Comparison of ENCODE assay signal across 29 mouse cellular contexts in genomic region chr2:103465429-103465828, GRCm38 (mm10). TPM values are rescaled to one million over a fixed set of nuclear protein-coding genes. Genes with fewer than 3 reads are reported as not detected.
"Had no signal": no experiment of that assay in that cellular context is flagged by ENCODE, and none has a peak within 500 bp of the region (broad histone marks: within the 10 kb centered on the region; RNA-seq: fewer than 3 reads in every experiment).

No protein-coding gene starts in this region.

- H3K9me3 ChIP-seq: heart, embryonic 10.5 days; heart, embryonic 12.5 days; hindbrain, embryonic 10.5 days; hindbrain, embryonic 12.5 days; intestine, embryonic 15.5 days; kidney, embryonic 15.5 days; limb, embryonic 10.5 days; limb, embryonic 12.5 days; liver, embryonic 13.5 days; liver, embryonic 15.5 days had no signal

- H3K4me2 ChIP-seq: heart, embryonic 12.5 days; hindbrain, embryonic 12.5 days; hindbrain, embryonic 14.5 days; intestine, embryonic 15.5 days; kidney, embryonic 15.5 days; limb, embryonic 12.5 days; liver, embryonic 11.5 days; liver, embryonic 13.5 days; liver, embryonic 15.5 days had no signal

- H3K9ac ChIP-seq: heart, embryonic 12.5 days; hindbrain, embryonic 12.5 days; hindbrain, embryonic 14.5 days; intestine, embryonic 15.5 days; kidney, embryonic 15.5 days; limb, embryonic 12.5 days; liver, embryonic 13.5 days; liver, embryonic 15.5 days had no signal

- DNase-seq: gastrocnemius, adult 2 months; gastrocnemius, postnatal 10 days; gastrocnemius, postnatal 25 days; heart, adult 18-20 months; heart, postnatal 10 days; heart, postnatal 4 days; kidney, adult 18-20 months; liver, embryonic 13.5 days had no signal

- ATAC-seq: hindbrain, embryonic 16.5 days; inflammation-experienced regulatory T-cells, adult 6 months; intestine, embryonic 15.5 days; intestine, postnatal 0 days had no signal

- H3K27ac ChIP-seq: gastrocnemius, adult 2 months; heart, embryonic 10.5 days; hindbrain, embryonic 10.5 days; hindbrain, embryonic 12.5 days; hindbrain, embryonic 14.5 days; intestine, embryonic 15.5 days; kidney, embryonic 15.5 days; kidney, postnatal 0 days; layer of hippocampus, adult 2 months; left cerebral cortex, adult 2 months; limb, embryonic 10.5 days; limb, embryonic 12.5 days; liver, embryonic 13.5 days; liver, embryonic 15.5 days had no signal

- H3K4me1 ChIP-seq: heart, embryonic 12.5 days; hindbrain, embryonic 12.5 days had no signal

- H3K27me3 ChIP-seq: heart, embryonic 12.5 days; hindbrain, embryonic 12.5 days; intestine, embryonic 15.5 days; kidney, embryonic 15.5 days; limb, embryonic 12.5 days; liver, embryonic 13.5 days; liver, embryonic 15.5 days had no signal

- H3K4me3 ChIP-seq: gastrocnemius, adult 2 months; heart, embryonic 10.5 days; heart, embryonic 12.5 days; hindbrain, embryonic 10.5 days; hindbrain, embryonic 12.5 days; intestine, embryonic 15.5 days; kidney, embryonic 15.5 days; layer of hippocampus, adult 2 months; left cerebral cortex, adult 2 months; limb, embryonic 10.5 days; limb, embryonic 12.5 days; liver, embryonic 13.5 days; liver, embryonic 15.5 days had no signal

RNA-seq across cellular contexts. Expression of gene Elf5, which starts 53.9 kb away (rescaled TPM):
- total RNA-seq: gastrocnemius, adult 2 months; gastrocnemius, postnatal 10 days; gastrocnemius, postnatal 25 days; gastrocnemius, postnatal 4 days; granulocyte monocyte progenitor cell, adult 5-6 weeks; heart, adult 18-20 months; heart, adult 8-10 months; heart, postnatal 10 days; heart, postnatal 25 days; heart, postnatal 4 days had no signal
- polyA plus RNA-seq: heart, embryonic 10.5 days; heart, embryonic 12.5 days; hindbrain, embryonic 10.5 days; hindbrain, embryonic 12.5 days; hindbrain, embryonic 14.5 days; hindbrain, embryonic 16.5 days; inflammation-experienced regulatory T-cells, adult 6 months; intestine, postnatal 0 days; limb, embryonic 12.5 days; liver, embryonic 11.5 days had no signal
